Mouse (Mus musculus) Muller cell, postnatal 12 days (primary cell): ENCODE data around the gene Hoxa1.

ENCODE experiments used
- DNase-seq: peaks from one replicate; pipeline ENCODE4 v3.0.0-alpha.2; 2015; ENCODE audit errors: inconsistent ontology term

Gene Hoxa1

DNA sequence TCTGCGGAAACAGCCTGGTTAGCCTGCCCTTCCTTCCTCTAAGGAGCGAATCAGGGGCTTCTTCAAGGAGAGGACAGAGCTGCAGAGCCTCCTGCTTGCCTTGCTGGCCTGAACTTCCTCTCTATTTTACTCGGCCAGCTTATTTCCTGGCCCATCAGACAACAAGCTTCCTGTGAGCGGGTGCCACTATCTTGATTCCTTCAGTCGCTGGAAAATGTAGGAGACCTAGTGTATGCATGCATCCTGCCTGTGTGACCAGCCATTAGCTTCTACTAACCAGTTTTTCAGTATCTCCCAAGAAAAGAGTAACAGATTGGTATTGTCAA, 12.7 kb upstream of the Hoxa1 start:
- no peak for DNase-seq

DNA sequence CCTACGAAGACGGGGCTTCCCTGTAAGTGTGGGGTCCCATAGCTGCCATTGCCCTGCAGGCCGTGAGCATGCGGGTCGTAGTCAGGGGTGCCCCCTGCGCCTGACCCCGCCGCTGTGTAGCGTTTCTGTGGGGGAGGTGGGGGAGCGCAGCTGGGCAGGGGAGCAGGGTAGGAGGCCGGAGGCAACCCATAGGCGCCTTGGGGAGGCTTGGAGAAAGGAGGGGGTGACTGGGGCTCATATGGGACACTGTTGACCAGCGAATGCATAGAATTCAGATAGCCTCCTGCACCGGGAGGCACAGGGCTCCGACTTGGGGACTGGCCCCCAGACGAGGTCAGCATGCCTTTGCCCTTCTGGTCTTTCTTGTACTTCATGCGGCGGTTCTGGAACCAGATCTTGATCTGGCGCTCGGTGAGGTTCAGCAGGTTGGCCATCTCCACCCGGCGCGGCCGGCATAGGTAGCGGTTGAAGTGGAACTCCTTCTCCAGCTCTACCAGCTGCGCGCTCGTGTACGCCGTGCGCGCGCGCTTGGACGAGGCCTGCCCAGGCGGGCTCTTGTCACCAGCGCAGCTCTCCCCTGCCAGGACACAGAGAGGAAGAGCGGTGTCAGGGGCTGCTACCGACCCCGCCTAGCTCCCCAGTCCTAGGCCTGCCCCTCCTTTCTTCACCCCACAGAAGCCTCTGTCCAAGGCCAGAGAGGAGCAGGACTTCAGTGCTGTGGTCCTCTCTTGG, 12.2 kb upstream of the Hoxa1 start:
- no peak for DNase-seq

DNA sequence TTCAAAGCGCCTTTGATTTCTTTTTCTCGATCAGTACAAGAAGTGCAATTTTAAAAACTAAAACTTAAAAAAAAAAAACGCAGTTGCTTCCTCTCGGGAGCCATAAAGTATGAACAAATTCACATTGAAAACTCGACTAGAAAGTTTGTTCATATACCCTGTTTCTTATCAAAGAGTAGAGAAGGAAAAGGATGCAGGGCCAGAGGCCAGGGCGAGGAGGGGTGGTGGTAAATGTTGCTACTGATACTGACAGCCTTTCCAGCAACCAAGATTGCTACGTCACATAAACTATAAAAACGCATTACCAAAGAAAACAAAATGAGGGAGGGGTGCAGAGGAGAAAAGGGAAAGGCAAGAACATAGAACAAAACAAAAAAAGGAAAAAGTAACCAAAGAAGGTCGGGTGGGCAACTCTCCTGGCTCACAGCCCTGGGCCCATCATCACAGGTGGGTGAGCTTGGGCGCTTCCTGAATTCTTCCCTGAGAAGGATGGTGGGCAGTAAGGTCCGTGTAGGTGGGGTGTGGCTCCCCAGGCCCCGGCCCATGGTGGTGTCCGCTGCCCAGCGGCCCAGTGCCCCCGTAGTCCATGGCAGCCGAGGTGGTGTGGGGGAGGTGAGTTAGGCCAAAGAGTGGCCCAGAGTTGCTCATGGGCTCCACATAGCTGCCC, 11.5 kb upstream of the Hoxa1 start:
- DNase-seq, result no peak

DNA sequence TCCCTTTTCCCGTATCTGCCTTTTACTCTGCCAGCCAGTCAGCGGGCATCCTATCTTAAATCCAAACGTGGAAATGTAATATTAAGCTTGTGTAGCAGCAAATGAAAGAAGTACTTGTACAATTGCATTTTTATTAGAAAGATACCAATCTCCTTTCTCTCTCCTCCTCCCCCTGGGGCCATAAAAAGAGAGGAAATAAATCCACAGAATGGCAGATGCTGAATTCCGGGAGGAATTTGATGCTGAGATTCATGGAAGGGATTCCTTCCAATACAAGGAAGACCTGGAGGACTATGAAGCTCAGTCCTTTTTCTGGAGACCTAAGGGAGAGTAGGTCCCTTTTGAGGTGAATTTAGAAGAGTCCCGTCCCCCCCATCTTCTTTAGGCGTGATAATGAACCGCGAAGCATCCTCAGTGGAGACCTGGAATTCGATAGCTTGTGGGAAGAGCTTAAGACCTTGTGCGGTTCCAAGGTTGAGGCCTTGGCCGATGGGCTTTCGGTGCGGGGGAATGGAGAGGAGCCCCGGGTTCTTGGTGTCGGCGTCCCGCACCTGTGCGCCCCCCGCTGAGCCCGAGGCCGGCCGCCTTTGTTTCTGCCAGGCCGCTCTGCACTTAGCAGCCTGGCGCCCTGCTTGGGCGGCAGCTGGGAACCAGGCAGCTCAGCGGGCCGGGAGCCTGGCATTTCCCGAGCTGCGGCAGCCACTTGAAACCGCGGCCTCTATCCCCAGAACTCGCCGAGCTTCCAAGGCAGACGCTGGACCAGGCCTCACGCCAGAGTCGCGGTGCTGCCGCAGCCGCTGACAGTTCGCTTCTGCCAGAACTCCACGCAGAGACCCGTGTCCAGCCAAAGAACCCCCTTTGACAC, 10.3 kb upstream of the Hoxa1 start:
- no peak for DNase-seq

DNA sequence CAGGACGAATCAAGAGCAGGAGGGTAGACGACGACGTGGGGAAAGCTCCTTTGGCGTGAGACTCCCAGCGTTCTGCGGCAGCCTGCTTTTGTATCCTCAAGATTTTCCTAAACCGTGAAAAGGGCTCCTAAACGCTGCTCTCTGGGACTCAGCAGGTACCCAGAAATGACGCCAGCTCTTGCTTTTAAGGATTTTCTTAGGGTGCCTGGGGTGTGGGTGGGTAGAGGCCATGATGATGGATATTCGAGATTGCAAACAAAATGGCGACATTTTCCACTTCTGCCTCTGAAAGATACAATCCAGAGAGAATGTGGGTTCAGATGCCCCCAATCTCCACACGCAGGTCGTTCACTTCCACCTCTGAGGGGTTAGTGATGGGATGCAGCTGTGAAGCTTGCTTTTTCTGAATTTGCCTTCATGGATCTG, 9.6 kb upstream of the Hoxa1 start:
- no peak for DNase-seq

DNA sequence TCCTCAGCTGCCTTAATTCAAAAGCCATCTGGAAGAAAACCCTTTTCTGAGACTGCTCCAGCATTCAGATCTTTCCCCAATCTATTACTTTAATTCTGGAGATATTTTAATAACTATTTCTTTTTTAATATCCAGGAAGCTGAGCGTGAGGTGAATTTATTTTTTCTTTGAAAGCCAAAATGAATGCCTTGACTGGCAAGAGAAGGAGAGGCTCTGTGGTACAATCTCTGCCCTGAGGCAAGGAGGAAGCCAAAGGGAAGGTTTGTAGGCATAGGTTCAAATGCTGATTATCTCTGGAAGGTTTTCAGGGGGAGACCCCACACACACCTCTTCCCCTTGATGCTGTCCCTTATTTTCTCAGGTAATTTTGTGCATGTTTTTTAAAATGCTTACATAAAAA, 9.1 kb upstream of the Hoxa1 start:
- no peak for DNase-seq

DNA sequence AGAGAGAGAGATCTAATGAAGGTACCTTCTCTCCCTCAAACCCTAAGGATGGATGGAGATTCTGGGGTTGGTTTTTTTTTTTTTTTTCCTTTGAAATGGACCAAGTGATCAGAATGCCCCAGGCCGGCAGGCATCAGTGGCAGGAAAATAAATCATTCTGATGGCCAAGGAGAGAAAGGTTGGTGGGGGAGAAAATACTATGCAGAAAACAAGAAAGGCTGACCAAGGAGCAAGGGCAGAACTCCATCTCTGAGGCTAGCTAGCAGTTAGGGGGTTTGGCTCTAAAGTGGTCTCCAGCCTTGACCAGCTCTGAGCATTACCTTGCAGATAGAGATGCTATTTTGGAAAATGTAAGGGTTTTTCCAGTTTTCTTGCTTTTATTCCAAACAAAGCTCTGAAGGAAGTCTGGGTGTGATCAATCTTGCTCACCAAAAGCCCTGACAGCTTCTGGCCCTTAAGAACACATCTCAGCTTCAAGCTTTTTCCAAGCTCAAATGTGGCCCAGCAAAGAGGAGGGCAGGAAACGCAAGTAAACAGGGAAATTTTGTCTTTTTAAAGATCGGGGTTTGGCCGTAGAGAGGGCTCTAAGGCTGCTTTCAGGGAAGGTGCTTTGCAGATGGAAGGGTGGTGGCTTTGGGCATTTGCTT, 8.4 kb upstream of the Hoxa1 start:
- DNase-seq, result no peak

DNA sequence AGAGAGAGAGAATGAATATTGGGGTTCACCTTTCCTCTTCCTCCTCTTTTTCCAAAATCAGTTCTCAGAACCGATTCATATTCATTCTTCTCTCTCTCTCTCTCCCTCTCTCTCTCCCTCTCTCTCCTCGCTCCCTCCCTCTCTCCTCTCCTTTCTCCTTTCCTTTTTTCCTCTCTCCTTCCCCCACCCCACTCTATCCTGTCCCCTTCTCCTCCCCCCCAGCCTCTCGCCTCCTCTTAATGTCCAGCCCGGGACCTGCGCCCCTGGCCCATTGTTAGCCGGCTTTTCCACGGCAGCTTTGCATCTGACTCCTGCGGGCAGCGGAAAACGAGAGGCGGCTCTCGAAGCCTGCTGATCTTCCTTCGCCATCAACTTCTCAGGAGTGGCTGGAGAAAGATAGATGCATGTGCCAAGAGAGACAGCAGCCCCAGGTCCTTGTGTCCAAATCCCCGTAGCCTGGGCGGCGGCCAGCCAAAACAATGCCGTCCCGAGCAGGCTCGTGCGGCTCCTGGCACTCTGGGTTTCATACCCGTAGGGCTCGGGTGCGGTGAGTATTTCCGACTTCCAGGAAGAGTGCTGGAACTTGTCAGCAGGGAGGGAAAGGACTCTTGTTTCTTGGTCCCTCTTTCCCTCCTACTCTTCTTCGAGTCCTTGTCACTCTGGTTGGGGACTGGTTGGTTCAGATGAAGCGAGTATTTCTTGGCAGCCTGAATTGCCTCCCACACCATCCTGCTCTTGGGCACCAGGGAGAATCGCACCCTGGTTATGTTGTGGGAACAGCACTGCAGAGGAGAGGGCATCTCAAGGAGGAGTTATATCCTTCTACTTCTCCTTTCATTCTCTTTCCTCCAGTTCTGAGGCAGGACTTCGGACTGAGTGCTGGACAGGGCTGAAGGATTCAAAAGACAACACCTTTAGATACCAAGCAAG, 7.6 kb upstream of the Hoxa1 start:
- no peak for DNase-seq

DNA sequence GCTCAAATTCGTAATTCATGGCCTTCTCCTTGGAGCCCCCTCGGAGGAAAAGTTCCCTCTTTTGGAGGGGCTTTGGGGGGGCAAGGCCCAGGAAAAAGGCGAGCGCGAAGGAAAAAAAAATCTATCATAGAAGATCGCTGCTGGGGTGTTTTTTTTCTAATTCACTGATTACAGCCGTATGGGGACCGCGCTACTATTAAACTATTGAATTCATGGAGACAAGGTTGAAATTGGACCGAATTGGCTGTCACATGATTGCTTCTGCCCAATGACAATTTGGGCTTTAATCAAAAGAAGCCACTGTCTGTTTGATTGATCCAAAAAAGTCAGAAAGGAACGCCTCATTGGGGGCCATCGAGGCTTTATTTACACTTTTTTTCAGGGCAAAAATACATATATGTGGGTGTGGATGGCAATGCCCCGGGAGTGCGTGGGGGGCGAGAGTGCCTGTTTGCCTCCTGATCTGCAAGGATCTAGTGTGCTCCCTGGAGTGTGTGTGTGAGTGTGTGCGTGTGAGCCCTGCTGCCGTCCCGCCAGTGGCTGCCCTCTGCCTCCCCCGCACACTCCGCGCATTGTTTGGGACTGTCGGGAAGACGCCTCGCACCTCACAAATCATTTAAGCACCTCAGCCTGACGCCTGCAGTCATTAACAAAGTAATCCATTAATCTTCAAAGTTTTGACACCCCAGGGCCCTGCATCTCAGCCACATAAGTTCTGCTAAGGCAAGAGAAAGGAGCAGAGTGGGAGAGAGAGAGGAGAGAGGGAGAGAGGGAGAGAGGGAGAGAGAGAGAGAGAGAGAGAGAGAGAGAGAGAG, 6.7 kb upstream of the Hoxa1 start, which contains the start of gene Hoxa2:
TSS of gene Hoxa2 (minus strand) at position 206 of the 815 bp plus-strand sequence.
- DNase-seq, result no peak

DNA sequence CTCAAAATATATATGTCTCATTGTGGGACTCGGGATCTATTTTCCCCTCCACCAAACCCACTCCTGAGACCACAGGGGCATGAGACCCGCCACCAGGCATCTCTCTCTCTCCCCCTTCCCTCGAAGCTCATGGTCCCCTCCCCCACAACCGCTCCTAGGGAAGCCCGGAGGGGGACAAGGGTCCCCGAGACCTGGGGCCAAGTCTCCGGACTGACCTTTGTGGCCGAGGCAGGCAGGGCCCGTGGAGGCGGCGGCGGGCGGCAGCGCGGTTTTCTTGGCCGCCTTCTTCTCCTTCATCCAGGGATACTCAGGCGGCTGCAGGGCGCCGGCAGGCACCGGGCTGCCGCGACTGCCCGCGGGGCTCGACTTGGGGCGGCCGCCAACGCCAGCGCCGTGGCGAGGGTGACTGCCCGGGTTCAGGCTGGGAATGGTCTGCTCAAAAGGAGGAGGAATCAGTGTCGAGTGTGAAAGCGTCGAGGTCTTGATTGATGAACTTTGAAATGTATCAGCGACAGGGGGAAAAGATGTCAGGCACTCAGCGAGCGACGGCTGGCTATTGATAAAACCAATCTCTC, 6.0 kb upstream of the Hoxa1 start:
- DNase-seq, result no peak

DNA sequence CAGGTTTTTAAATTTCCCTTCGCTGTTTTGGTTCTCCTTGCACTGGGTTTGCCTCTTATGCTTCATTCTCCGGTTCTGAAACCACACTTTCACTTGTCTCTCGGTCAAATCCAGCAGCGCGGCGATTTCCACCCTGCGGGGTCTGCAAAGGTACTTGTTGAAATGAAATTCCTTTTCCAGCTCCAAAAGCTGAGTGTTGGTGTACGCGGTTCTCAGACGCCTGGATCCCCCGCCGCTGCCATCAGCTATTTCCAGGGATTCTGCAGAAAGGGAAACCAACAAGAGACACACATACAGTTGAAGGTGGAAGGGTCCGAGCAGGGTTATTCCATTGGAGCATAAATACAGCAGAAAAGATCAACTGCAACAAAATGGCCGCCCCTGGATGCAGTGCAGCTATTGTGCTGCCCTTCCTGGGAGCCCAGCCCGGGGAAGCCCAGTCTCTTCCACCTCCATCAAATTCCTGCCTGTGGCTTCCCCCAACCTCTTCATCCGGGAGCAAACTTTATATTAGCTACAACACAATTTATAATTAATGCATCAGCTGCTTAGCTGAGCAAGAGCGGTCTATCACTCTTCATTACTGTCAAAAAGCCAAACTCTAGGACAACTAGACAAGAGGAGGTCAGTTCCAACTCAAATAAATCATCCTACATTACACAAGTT, 5.4 kb upstream of the Hoxa1 start:
- DNase-seq, result no peak

DNA sequence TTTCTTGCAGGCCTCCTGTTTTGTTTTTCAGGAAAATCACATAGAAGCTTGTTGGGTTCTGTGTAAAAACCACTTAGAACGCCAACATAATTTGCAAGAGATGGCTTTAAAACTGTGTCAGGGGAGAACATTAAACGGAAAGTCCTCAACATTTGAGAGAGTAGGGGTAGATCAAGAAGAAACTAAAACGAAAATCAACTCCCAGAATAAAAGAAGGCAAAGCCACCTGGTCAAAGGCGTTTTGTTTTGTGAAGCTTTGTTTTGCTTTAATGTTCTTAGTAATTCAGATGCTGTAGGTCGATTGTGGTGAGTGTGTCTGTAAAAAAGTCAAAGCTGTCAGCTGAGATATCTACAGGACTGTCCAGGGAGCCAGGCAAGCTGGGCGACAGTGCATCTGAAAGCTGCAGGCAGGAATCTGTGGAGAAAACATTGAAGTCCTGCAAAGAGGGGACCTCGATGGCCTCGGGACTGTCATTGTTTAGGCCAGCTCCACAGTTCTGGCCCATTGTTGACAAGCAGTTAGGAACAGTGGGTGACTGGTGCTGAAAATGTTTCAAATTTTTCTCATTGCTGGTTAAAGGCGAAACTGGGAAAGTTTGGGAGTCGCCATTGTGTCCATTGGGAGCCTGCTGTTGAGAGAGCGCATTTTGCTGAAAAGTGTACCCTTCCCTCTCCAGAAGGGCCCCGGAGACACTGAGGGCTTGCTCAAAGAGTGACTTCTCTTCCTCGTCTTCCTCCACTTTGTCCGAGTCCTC, 4.7 kb upstream of the Hoxa1 start:
- DNase-seq, result no peak

DNA sequence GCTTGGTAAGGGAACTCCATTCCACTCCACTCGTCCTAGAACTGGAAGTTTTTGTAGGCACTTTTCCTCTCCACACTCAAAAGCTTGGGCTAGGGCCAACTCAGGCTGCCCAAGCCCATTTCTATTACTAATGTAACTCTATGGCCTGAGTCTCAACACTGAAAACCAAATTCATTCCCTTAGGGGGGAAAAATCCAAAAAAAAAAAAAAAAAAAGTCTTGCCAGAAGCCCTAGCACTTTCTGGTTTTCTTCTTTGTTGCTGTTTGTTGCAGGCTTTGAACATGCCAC, 3.9 kb upstream of the Hoxa1 start:
- DNase-seq, result no peak

DNA sequence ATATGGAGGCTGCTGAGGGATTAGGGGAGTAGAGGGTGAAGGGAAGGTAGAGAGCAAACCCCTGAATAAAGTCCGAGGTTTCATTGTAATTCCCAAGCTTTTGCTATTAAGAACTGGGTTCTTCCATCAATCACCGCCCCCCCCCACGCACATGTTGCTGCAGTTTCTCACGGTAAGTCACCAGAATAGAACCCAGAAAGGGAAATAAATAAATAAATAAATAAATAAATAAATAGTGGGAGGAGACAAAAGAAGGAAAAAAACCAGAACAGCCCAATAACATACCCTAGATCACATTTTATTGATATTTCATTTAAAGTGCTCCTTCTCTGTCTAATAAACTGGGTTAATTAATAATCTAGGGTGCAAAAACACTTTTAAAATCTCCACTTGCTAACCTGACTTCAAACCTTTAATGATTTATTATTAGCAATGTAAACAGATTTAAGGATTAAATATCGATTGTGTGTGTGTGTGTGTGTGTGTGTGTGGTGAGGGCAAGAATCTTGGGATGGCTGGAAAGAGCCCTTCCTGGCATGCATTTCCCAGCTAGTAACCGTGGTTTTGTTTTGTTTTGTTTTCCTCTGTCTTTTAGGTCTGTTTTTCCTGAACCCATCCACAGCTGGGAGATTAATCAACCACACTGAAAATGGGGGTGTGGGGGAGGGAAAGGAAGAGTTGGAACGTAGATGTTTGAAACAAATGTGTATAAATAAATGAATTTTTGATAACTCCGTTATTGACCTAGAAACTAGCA, 3.4 kb upstream of the Hoxa1 start:
- DNase-seq, result no peak

DNA sequence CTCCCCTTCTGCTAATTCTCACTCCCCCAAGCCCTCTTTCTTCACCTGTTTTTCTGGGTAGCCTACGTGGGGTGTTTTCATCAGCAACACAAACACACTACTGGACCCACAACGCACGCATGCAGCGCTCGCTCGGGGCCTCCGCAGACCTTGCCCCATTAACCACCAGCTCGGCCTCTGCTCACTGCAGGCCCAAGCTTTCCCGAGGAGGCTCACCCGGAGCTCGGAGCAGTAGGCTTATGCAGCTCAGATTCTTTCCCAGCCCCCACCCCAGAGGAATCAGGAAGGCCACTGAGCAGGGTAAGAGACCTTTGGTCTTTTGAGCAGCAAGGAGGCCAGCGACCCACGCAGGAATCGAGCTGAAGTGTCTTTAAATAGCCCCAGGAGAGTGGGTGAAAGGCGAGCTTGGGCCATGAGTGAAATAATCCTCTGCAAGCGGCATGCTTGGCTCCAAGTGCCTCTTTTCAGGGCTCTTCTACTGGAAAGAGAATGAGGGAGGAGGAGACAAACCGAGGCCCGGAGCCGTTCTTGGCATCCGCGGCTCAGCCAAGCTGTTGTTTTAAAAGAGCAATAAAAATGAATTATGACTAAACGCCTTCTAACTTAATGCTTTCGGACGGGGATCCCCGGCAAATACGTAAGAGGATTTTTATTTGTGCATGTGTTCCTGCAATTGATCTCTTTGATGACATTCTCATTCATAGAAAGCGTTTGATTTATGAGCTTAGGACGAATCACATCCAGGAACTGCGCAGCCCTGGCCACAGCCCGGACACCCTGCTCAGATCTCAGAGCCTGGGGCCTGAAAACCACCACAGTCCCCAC, 2.6 kb upstream of the Hoxa1 start:
- DNase-seq, result no peak

DNA sequence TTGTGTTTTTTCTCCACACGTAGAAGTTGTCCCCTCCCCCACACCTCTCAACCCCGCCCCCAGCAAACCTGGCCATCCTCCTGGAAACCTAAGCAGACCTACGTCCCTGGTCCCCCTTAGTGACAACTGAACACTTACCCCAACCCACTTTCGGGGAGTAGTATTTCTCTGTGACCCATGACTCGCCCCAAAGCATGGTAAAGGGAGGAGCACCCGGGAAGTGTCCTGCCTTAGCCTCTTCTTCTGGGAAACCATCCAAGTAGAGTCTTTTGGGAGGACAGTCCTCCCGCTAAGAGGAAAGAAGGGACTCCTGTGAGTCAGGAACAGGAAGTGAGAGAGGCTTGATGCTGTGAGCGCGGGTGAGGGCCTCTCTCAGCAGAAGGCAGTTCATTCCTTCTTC, 1.9 kb upstream of the Hoxa1 start:
- DNase-seq, result no peak

DNA sequence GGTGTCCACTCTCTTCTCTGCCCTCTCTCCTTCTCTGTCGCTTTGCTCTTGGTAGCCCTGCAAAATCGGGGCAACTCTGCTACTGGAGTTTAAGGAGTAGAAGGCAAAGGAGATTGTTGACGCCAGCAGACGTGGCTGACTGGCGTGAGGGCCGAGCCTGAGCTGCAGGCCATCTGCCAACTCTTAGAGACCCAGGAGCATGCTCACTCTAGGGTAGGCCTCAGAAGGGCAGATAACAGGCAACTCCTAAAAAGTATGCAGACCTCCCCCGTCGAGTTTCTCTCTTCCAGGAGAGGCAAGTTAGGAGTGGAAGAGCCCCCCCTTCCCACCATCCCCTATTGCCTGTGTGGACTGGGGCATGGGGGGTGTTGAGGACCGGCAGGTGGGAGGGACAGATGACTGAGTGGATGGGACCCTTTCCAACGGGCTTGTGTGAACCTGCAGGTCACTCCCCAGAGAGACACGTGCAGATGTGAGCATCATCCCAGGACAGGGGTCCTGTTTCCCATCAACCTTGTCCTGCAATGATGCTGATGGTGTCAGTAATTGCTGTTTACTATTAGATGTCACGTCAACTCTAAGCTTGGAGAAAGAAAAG, 1.1 kb upstream of the Hoxa1 start:
- no peak for DNase-seq
